Mouse (Mus musculus) MEL (cell line): ENCODE results near the gene Ifna7.
"Not testable (repeated sequence)": the region's sequence is repeated elsewhere in the genome, so short reads cannot be mapped to it uniquely, and the experiment has no call there.

ENCODE experiments used
- CHD2 ChIP-seq: IDR thresholded peaks from 2 replicates; pipeline ENCODE4 v1.6.1; 2011; ENCODE audit warnings: low read length, improper control_type of control experiment
- CTCF ChIP-seq, 3 experiments: IDR thresholded peaks in 2 of 3; conservative IDR thresholded peaks in 1 of 3; 2 replicates each; pipeline ENCODE4 v1.5.1; 2011 to 2012; ENCODE audit warnings: low read length in 3 of 3, low read depth in 2 of 3, mild to moderate bottlenecking in 2 of 3, improper control_type of control experiment in 1 of 3, inconsistent platforms in 1 of 3, mixed read lengths in 1 of 3, moderate library complexity in 1 of 3; ENCODE audit not compliant: control insufficient read depth in 1 of 3, insufficient read depth in 1 of 3, poor library complexity in 1 of 3, severe bottlenecking in 1 of 3
- ELF1 ChIP-seq: IDR thresholded peaks from 2 replicates; pipeline ENCODE4 v1.6.1; 2014; ENCODE audit warnings: low read depth, mild to moderate bottlenecking, inconsistent platforms, low read length, improper control_type of control experiment, moderate library complexity
- JUND ChIP-seq: IDR thresholded peaks from 2 replicates; pipeline ENCODE4 v1.6.1; 2011; ENCODE audit warnings: low read depth, mild to moderate bottlenecking, improper control_type of control experiment, low read length
- POLR2A ChIP-seq, 2 experiments: IDR thresholded peaks; 2 replicates each; pipeline ENCODE4 v1.6.1; 2011 to 2012; ENCODE audit warnings: low read length in 2 of 2, mild to moderate bottlenecking in 2 of 2, control low read depth in 1 of 2, improper control_type of control experiment in 1 of 2, low read depth in 1 of 2, moderate library complexity in 1 of 2; ENCODE audit not compliant: control insufficient read depth in 1 of 2, insufficient read depth in 1 of 2, poor library complexity in 1 of 2
- RCOR1 ChIP-seq: IDR thresholded peaks from 2 replicates; pipeline ENCODE4 v1.6.1; 2012; ENCODE audit warnings: low read depth, mild to moderate bottlenecking, inconsistent platforms, low read length, improper control_type of control experiment
- TAL1 ChIP-seq: IDR thresholded peaks from 2 replicates; pipeline ENCODE4 v1.6.1; 2012; ENCODE audit warnings: mild to moderate bottlenecking, inconsistent platforms, low read length, moderate library complexity, mixed read lengths
- TCF12 ChIP-seq: IDR thresholded peaks from 2 replicates; pipeline ENCODE4 v1.6.1; 2014; ENCODE audit warnings: low read depth, mild to moderate bottlenecking, inconsistent platforms, low read length, improper control_type of control experiment, moderate library complexity
- USF1 ChIP-seq: IDR thresholded peaks from 2 replicates; pipeline ENCODE4 v1.6.1; 2014; ENCODE audit warnings: low read depth, mild to moderate bottlenecking, inconsistent platforms, low read length, improper control_type of control experiment, moderate library complexity
- ZC3H11A ChIP-seq: IDR thresholded peaks from 2 replicates; pipeline ENCODE4 v1.6.1; 2012; ENCODE audit warnings: low read depth, mild to moderate bottlenecking, inconsistent platforms, low read length, improper control_type of control experiment
- ZNF384 ChIP-seq: IDR thresholded peaks from 2 replicates; pipeline ENCODE4 v1.6.1; 2012; ENCODE audit warnings: low read depth, mild to moderate bottlenecking, inconsistent platforms, low read length, improper control_type of control experiment

GRCm38 (mm10) chr4:88805761-88806160 is 10.3 kb upstream of the Ifna7 start:
- not testable (repeated sequence) for TF ChIP-seq CTCF (IDR thresholded peaks at IDR 0.05 in 2 of 3, conservative IDR thresholded peaks at IDR 0.05 in 1 of 3; ENCODE audit: control insufficient read depth in 1 of 3, insufficient read depth in 1 of 3, low read depth in 2 of 3, low read length in 3 of 3, poor library complexity in 1 of 3, severe bottlenecking in 1 of 3); CHD2; POLR2A (IDR thresholded peaks at IDR 0.05; ENCODE audit: control insufficient read depth in 1 of 2, insufficient read depth in 1 of 2, low read depth in 1 of 2, low read length in 2 of 2, poor library complexity in 1 of 2); TCF12; TAL1; RCOR1; USF1; JUND; ELF1; ZC3H11A; ZNF384
